Mouse (Mus musculus): ENCODE data around the gene Fam180a. TPM values are rescaled to one million over a fixed set of nuclear protein-coding genes. Genes with fewer than 3 reads are reported as not detected.

The Fam180a gene
- polyA plus RNA-seq, 1 experiment from 2014 or later, result 1.5 TPM

DNA sequence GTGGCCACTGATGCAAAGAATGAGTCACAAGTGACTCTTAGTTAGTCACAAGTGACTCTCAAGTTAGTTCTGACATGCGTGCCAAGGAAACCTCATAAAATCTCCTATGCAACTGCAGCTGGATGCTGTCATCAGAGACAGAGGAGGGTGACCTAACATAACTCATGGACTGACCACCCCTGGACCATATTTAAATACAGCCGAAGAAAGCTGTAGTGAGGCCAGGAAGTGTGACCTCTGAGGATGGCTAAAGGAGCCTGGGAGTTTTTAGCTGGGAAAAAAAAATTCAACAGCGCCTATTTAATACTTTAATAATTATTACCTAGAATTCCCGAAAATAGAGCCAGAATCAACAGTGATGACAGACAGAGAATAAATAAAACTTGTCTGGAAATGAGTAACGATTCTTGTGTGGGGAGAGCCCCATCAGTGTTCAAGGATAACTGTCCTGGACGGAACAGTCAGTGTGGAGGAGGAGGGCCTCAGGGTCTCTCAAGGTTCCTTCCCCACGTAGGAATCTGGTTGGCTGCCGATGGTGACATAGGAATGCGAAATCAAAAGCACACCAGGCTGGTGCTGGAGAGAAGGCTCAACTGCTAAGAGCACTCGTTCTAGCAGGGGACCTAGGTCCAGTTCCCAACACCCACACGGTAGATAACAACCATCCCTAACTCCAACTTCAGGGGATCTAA is 52.4 kb downstream of the Fam180a start:
- no peak overlapping the region for H3K9ac ChIP-seq (ENCODE audit: low read depth, low read length)
- no peaks in the 10 kb centered on the region for H3K9me3 ChIP-seq (ENCODE audit: control insufficient read depth)
- peaks cover 5% of the 10 kb centered on the region for H3K4me1 ChIP-seq (replicated peaks; ENCODE audit: control insufficient read depth, insufficient read depth, low read length)
- ATAC-seq, result no peak
- TF ChIP-seq CTCF (IDR thresholded peaks at IDR 0.05; ENCODE audit: low read depth), result no peak
- no peak overlapping the region for H3K4me3 ChIP-seq (ENCODE audit: low read depth, low read length)
- H3K27ac ChIP-seq (ENCODE audit: low read depth, low read length), result no peak overlapping the region
- 64% methylated on average over 11 of the region's 11 CpGs for WGBS
- H3K36me3 ChIP-seq (ENCODE audit: control insufficient read depth, insufficient read depth), result no peaks in the 10 kb centered on the region
- no peaks in the 10 kb centered on the region for H3K27me3 ChIP-seq (replicated peaks; ENCODE audit: control insufficient read depth, insufficient read depth, low read length)
- H3K4me2 ChIP-seq (replicated peaks; ENCODE audit: low read depth), result no peak overlapping the region

DNA sequence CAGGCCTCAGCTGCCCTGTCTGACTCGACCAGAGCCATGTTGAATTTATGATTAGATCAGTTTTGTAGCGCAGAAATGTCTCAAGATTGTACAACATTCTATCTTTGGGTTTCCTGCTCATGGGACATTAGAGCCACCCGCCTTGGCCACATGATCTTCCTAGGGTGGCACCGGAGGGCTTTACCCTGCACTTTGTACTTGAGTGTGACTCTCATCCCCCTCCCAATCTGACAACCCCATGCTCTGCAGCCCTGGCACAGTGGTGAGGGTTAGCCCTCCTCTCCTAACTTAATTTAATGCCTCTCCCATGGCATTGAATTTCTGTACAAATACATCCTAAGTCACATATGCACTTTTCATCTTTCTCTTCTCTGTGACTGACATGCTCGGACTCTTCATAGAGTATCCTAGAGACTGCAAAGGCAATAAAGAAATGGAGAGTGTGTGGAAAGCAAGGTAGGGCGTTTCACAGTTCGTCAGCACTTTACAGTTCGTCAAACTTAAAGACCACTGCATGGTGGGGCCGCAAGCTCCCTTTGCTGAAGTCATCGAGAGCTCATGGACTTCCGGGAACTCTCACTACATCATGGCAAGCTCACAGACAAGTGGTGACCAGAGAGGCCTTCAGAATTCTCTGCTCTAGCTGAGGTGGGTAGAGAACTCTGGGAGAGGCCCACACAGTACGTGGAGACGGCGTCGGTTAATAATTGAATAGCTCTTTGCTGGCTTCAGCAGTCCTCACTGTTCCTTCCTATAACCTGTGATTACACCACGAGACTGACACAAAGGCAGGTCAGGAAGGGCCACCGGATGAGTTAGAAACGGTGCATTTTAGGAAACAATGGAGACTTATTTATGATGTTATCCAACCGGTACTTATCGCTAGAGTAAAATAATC is 53.8 kb downstream of the Fam180a start:
- Histone ChIP-seq H3K27me3 (replicated peaks; ENCODE audit: control insufficient read depth, insufficient read depth, low read length) (no peaks in the 10 kb centered on the region), H3K36me3 (ENCODE audit: control insufficient read depth, insufficient read depth) (no peaks in the 10 kb centered on the region), H3K9me3 (ENCODE audit: control insufficient read depth) (no peaks in the 10 kb centered on the region), H3K4me3 (ENCODE audit: low read depth, low read length) (no peak overlapping the region), H3K4me1 (replicated peaks; ENCODE audit: control insufficient read depth, insufficient read depth, low read length) (peaks cover 5% of the 10 kb centered on the region), H3K9ac (ENCODE audit: low read depth, low read length) (no peak overlapping the region), H3K4me2 (replicated peaks; ENCODE audit: low read depth) (peak overlapping the region; percentile 27; the same call in 1 of the 2 replicates), H3K27ac (ENCODE audit: low read depth, low read length) (peak overlapping the region; percentile 41)
- ATAC-seq, result peak; percentile 96
- WGBS, result 52% methylated on average over 20 of the region's 20 CpGs
- TF ChIP-seq CTCF (IDR thresholded peaks at IDR 0.05; ENCODE audit: low read depth), result no peak

DNA sequence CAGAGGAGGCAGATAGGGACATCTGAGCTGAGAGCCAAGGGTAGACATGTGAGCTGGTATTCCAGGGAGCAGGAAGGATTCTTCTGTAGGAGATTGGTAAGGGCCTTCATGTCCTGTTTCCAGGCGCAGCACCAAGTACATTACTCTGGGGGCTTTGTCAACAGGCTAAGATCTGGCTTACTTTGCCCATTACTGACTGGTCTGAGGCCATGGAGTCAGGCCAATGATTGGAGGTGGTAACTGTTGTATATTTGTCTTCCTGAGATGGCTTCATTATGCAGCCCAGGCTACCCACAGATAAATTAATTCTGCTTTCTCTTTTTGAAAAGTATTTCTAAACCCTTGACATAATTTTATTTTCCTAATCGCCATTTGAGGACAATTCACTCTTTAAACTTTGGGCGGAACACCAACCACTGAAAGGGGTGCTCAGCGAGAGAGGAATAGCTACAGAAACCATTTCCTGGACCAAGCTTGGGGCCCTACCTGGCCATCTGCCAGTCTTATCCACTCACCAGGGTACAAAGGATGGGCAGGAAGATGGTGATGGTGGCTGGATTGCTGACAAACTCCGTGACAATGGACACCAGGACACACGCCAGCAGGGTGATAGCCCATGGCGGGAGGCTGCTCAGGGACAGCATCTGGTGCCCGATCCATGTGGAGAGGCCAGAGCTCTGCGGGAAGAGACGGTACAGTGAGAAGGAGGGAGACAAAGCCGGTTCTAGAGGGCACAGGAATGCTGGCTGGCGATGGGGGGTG is 54.7 kb downstream of the Fam180a start:
- 72% methylated on average over 12 of the region's 12 CpGs for WGBS
- peak overlapping the region; percentile 41 for H3K27ac ChIP-seq (ENCODE audit: low read depth, low read length)
- H3K4me3 ChIP-seq (ENCODE audit: low read depth, low read length), result no peak overlapping the region
- no peaks in the 10 kb centered on the region for H3K36me3 ChIP-seq (ENCODE audit: control insufficient read depth, insufficient read depth)
- TF ChIP-seq CTCF (IDR thresholded peaks at IDR 0.05; ENCODE audit: low read depth), result no peak
- H3K9ac ChIP-seq (ENCODE audit: low read depth, low read length), result no peak overlapping the region
- H3K27me3 ChIP-seq (replicated peaks; ENCODE audit: control insufficient read depth, insufficient read depth, low read length), result no peaks in the 10 kb centered on the region
- H3K4me2 ChIP-seq (replicated peaks; ENCODE audit: low read depth), result 0 out of 2 replicates have a peak overlapping the region, but pooled peaks have one; percentile 27
- H3K4me1 ChIP-seq (replicated peaks; ENCODE audit: control insufficient read depth, insufficient read depth, low read length), result peaks cover 5% of the 10 kb centered on the region
- no peak for ATAC-seq
- H3K9me3 ChIP-seq (ENCODE audit: control insufficient read depth), result no peaks in the 10 kb centered on the region

DNA sequence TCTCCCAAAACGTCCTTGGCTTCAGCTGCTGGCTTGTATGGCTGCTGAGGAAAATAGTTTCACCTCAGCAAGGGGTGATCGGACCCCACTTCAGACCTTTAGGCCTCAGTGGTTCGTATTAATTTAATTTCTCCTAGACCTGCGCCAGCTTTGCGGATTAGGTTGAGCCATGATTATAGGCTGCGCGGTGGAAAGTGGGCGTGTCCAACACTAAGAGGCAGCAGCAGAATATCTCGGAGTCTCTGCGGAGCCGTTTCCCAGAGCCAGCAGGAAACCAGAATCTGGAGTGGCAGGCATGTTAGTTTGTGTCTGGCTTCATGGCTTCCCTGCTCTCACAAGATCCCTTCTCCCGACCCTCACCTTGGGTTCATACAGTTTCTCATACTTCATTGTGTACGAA is 56.3 kb downstream of the Fam180a start:
- 85% methylated on average over 13 of the region's 13 CpGs for WGBS
- no peaks in the 10 kb centered on the region for H3K27me3 ChIP-seq (replicated peaks; ENCODE audit: control insufficient read depth, insufficient read depth, low read length)
- no peak overlapping the region for H3K4me2 ChIP-seq (replicated peaks; ENCODE audit: low read depth)
- H3K27ac ChIP-seq (ENCODE audit: low read depth, low read length), result no peak overlapping the region
- H3K9ac ChIP-seq (ENCODE audit: low read depth, low read length), result no peak overlapping the region
- ATAC-seq, result no peak
- no peaks in the 10 kb centered on the region for H3K9me3 ChIP-seq (ENCODE audit: control insufficient read depth)
- no peak for TF ChIP-seq CTCF (IDR thresholded peaks at IDR 0.05; ENCODE audit: low read depth)
- H3K4me1 ChIP-seq (replicated peaks; ENCODE audit: control insufficient read depth, insufficient read depth, low read length), result peaks cover 5% of the 10 kb centered on the region
- no peaks in the 10 kb centered on the region for H3K36me3 ChIP-seq (ENCODE audit: control insufficient read depth, insufficient read depth)
- no peak overlapping the region for H3K4me3 ChIP-seq (ENCODE audit: low read depth, low read length)

DNA sequence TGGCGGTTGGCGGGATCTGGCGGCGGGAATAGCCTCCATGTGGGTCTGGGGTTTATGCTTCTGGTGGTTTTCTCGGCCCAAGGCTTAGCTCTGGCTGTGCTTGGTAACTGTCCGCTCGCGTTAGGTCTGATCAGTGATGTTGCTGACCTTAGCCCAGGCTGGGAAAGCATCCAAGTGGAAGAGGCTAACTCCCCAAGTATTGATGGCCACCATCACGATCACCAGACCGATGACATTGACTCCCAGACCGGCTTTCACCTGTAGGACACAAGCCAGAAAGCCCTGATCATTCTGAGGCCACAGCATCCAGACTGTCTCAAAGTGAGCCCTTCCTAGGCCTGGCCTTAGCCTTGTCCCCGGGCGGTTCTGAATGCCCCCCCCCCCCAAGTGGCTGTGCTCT is 57.2 kb downstream of the Fam180a start:
- Histone ChIP-seq H3K4me2 (replicated peaks; ENCODE audit: low read depth) (no peak overlapping the region), H3K9ac (ENCODE audit: low read depth, low read length) (no peak overlapping the region), H3K36me3 (ENCODE audit: control insufficient read depth, insufficient read depth) (peaks cover under 1% of the 10 kb centered on the region; the same call in 1 of the 2 replicates), H3K27ac (ENCODE audit: low read depth, low read length) (no peak overlapping the region), H3K27me3 (replicated peaks; ENCODE audit: control insufficient read depth, insufficient read depth, low read length) (no peaks in the 10 kb centered on the region), H3K9me3 (ENCODE audit: control insufficient read depth) (no peaks in the 10 kb centered on the region), H3K4me1 (replicated peaks; ENCODE audit: control insufficient read depth, insufficient read depth, low read length) (peaks cover 5% of the 10 kb centered on the region), H3K4me3 (ENCODE audit: low read depth, low read length) (no peak overlapping the region)
- WGBS, result 95% methylated on average over 13 of the region's 13 CpGs
- no peak for ATAC-seq
- TF ChIP-seq CTCF (IDR thresholded peaks at IDR 0.05; ENCODE audit: low read depth), result no peak

Data from intestine, postnatal 0 days (tissue).